Mouse (Mus musculus): ENCODE data around the gene Ppp4r4. TPM values are rescaled to one million over a fixed set of nuclear protein-coding genes. Genes with fewer than 3 reads are reported as not detected.

Gene Ppp4r4
- polyA plus RNA-seq, 1 experiment from 2014 or later, result 3.9 TPM

DNA sequence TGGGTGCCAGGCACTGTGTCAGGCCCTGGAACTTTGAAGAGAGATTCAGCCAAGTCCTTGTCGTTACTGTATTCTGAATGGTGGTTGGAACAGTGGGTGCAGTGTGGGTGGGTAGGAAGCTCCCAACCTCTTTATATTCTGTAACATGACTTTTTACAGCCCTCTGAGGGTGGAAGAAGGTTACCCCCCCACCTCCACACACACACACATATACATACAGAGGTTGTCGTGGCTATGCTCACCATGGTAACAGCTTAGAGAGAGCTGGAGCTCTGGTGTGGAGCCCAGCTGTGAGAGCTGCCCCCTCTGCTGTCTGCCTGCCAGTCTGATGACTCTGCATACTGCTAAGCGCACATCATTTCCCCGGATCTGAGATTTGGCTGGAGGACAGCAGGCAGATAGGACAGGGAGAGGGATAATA is 18.6 kb upstream of the Ppp4r4 start:
- no peaks in the 10 kb centered on the region for H3K27me3 ChIP-seq (ENCODE audit: control insufficient read depth, insufficient read depth, low read length)
- 0 out of 2 replicates have a peak overlapping the region, but pooled peaks have one; percentile 20 for H3K27ac ChIP-seq (replicated peaks; ENCODE audit: low read depth, low read length)
- no peak overlapping the region for H3K4me2 ChIP-seq (ENCODE audit: low read length)
- H3K9me3 ChIP-seq (ENCODE audit: control insufficient read depth, low read length), result no peaks in the 10 kb centered on the region
- H3K4me3 ChIP-seq (replicated peaks; ENCODE audit: low read depth, low read length), result no peak overlapping the region
- DNase-seq (peak; percentile 65), ATAC-seq (ENCODE audit: low FRiP score, low TSS enrichment) (peak; percentile 81)
- no peaks in the 10 kb centered on the region for H3K36me3 ChIP-seq (ENCODE audit: control insufficient read depth, insufficient read depth, low read length)
- 11% methylated on average over 4 of the region's 4 CpGs for WGBS
- H3K9ac ChIP-seq (replicated peaks; ENCODE audit: low read length), result no peak overlapping the region
- H3K4me1 ChIP-seq (ENCODE audit: control insufficient read depth, insufficient read depth, low read length), result 0 out of 2 replicates have a peak, but pooled peaks cover 3% of the 10 kb centered on the region

- H3K27me3 ChIP-seq (ENCODE audit: control insufficient read depth, insufficient read depth, low read length), result no peaks in the 10 kb centered on the region
- ATAC-seq (ENCODE audit: low FRiP score, low TSS enrichment) (no peak), DNase-seq (no peak)
- no peak overlapping the region for H3K4me3 ChIP-seq (replicated peaks; ENCODE audit: low read depth, low read length)
- H3K4me1 ChIP-seq (ENCODE audit: control insufficient read depth, insufficient read depth, low read length), result 0 out of 2 replicates have a peak, but pooled peaks cover 3% of the 10 kb centered on the region
- no peak overlapping the region for H3K27ac ChIP-seq (replicated peaks; ENCODE audit: low read depth, low read length)
- no peaks in the 10 kb centered on the region for H3K36me3 ChIP-seq (ENCODE audit: control insufficient read depth, insufficient read depth, low read length)
- no peaks in the 10 kb centered on the region for H3K9me3 ChIP-seq (ENCODE audit: control insufficient read depth, low read length)
- 65% methylated on average over 3 of the region's 3 CpGs for WGBS
- no peak overlapping the region for H3K4me2 ChIP-seq (ENCODE audit: low read length)
- no peak overlapping the region for H3K9ac ChIP-seq (replicated peaks; ENCODE audit: low read length)
These were observed 17.7 kb upstream of the Ppp4r4 start for GRCm38 (mm10) chr12:103514354-103514753.

GRCm38 (mm10) chr12:103515638-103516037 is 16.4 kb upstream of the Ppp4r4 start:
- DNase-seq (no peak), ATAC-seq (ENCODE audit: low FRiP score, low TSS enrichment) (no peak)
- no peak overlapping the region for H3K27ac ChIP-seq (replicated peaks; ENCODE audit: low read depth, low read length)
- WGBS, result 81% methylated on average over 4 of the region's 4 CpGs
- H3K4me3 ChIP-seq (replicated peaks; ENCODE audit: low read depth, low read length), result no peak overlapping the region
- H3K9me3 ChIP-seq (ENCODE audit: control insufficient read depth, low read length), result no peaks in the 10 kb centered on the region
- no peaks in the 10 kb centered on the region for H3K27me3 ChIP-seq (ENCODE audit: control insufficient read depth, insufficient read depth, low read length)
- 0 out of 2 replicates have a peak, but pooled peaks cover 3% of the 10 kb centered on the region for H3K4me1 ChIP-seq (ENCODE audit: control insufficient read depth, insufficient read depth, low read length)
- no peaks in the 10 kb centered on the region for H3K36me3 ChIP-seq (ENCODE audit: control insufficient read depth, insufficient read depth, low read length)
- no peak overlapping the region for H3K9ac ChIP-seq (replicated peaks; ENCODE audit: low read length)
- no peak overlapping the region for H3K4me2 ChIP-seq (ENCODE audit: low read length)

DNA sequence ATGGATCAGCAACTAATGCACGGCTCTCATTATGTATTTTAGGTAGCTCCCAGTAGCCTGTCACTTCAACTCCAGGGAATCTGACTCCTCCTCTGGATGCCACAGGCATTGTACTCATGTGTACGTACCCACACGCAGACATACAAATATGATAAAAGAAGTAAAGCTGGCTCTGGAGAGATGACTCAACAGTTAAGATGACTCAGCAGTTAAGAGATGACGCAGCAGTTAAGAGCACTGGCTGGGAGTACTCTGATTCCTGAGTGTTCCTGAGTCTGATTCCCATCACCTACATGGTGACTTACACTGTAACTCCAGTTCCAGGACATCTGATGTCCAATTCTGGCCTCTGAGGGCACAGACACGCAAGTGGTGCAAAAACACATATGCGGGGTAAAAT is 13.4 kb upstream of the Ppp4r4 start:
- ATAC-seq (ENCODE audit: low FRiP score, low TSS enrichment) (no peak), DNase-seq (no peak)

GRCm38 (mm10) chr12:103530596-103530995 is 1.5 kb upstream of the Ppp4r4 start:
- H3K4me3 ChIP-seq (replicated peaks; ENCODE audit: low read depth, low read length), result no peak overlapping the region
- H3K36me3 ChIP-seq (ENCODE audit: control insufficient read depth, insufficient read depth, low read length), result no peaks in the 10 kb centered on the region
- 78% methylated on average over 2 of the region's 2 CpGs for WGBS
- ATAC-seq (ENCODE audit: low FRiP score, low TSS enrichment) (no peak), DNase-seq (no peak)
- H3K4me2 ChIP-seq (ENCODE audit: low read length), result no peak overlapping the region
- no peaks in the 10 kb centered on the region for H3K9me3 ChIP-seq (ENCODE audit: control insufficient read depth, low read length)
- no peak overlapping the region for H3K9ac ChIP-seq (replicated peaks; ENCODE audit: low read length)
- H3K27me3 ChIP-seq (ENCODE audit: control insufficient read depth, insufficient read depth, low read length), result no peaks in the 10 kb centered on the region
- H3K27ac ChIP-seq (replicated peaks; ENCODE audit: low read depth, low read length), result no peak overlapping the region
- peaks cover 6% of the 10 kb centered on the region for H3K4me1 ChIP-seq (ENCODE audit: control insufficient read depth, insufficient read depth, low read length)

More for the DNA sequence above, 13.4 kb upstream of the Ppp4r4 start:
- no peak overlapping the region for H3K9ac ChIP-seq (replicated peaks; ENCODE audit: low read length)
- no peak overlapping the region for H3K4me3 ChIP-seq (replicated peaks; ENCODE audit: low read depth, low read length)
- H3K4me2 ChIP-seq (ENCODE audit: low read length), result no peak overlapping the region
- no peaks in the 10 kb centered on the region for H3K4me1 ChIP-seq (ENCODE audit: control insufficient read depth, insufficient read depth, low read length)
- H3K9me3 ChIP-seq (ENCODE audit: control insufficient read depth, low read length), result peaks cover 4% of the 10 kb centered on the region
- H3K27me3 ChIP-seq (ENCODE audit: control insufficient read depth, insufficient read depth, low read length), result no peaks in the 10 kb centered on the region
- no peaks in the 10 kb centered on the region for H3K36me3 ChIP-seq (ENCODE audit: control insufficient read depth, insufficient read depth, low read length)
- no peak overlapping the region for H3K27ac ChIP-seq (replicated peaks; ENCODE audit: low read depth, low read length)
- WGBS, result 94% methylated on average over 6 of the region's 6 CpGs

DNA sequence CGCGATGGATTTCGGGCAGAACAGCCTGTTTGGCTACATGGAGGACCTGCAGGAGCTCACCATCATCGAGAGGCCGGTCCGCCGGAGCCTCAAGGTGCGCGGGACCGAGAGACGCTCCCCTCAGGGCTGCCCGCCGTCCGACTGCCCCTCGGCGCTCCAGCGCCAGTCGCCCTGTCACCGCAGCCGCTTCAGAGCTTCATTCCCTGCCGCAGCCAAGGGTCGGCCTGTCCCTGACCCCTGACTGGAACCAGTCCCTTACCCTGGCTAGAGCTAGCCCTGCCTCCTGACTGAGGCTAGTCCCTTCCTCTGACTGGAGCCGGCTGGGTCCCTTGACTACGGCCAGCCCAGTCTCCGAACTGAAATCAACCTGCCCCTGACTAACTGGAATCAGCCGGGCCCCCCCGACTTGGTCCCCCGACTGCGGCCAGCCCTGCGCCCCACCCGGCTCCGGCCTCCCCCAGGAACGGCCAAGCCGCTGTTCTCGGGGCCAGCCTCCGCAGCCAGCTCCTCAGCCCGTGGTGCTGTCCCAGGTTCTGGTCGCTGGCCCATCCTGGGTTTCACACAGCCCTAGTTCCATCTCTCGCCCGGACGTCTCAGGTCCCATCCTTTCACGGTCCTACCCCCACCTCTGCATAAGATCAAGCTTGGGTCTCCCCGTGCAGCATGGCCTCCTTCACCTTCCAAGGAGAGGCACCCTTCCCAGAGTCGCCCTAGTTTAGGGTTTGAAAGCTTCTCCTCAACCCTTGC is 739 bp downstream of the Ppp4r4 start:
- H3K36me3 ChIP-seq (ENCODE audit: control insufficient read depth, insufficient read depth, low read length), result no peaks in the 10 kb centered on the region
- ATAC-seq (ENCODE audit: low FRiP score, low TSS enrichment) (peak; percentile 74), DNase-seq (peak; percentile 9)
- H3K4me1 ChIP-seq (ENCODE audit: control insufficient read depth, insufficient read depth, low read length), result peaks cover 6% of the 10 kb centered on the region
- peak overlapping the region; percentile 80 for H3K9ac ChIP-seq (replicated peaks; ENCODE audit: low read length)
- under 1% methylated on average over 44 of the region's 44 CpGs for WGBS
- no peaks in the 10 kb centered on the region for H3K27me3 ChIP-seq (ENCODE audit: control insufficient read depth, insufficient read depth, low read length)
- peak overlapping the region; percentile 92 for H3K4me2 ChIP-seq (ENCODE audit: low read length)
- H3K27ac ChIP-seq (replicated peaks; ENCODE audit: low read depth, low read length), result peak overlapping the region; percentile 67
- H3K9me3 ChIP-seq (ENCODE audit: control insufficient read depth, low read length), result no peaks in the 10 kb centered on the region
- peak overlapping the region; percentile 73 for H3K4me3 ChIP-seq (replicated peaks; ENCODE audit: low read depth, low read length)

GRCm38 (mm10) chr12:103540429-103540828 is 8.3 kb downstream of the Ppp4r4 start:
- Histone ChIP-seq H3K27ac (replicated peaks; ENCODE audit: low read depth, low read length) (no peak overlapping the region), H3K9me3 (ENCODE audit: control insufficient read depth, low read length) (no peaks in the 10 kb centered on the region), H3K4me1 (ENCODE audit: control insufficient read depth, insufficient read depth, low read length) (no peaks in the 10 kb centered on the region), H3K4me2 (ENCODE audit: low read length) (no peak overlapping the region), H3K4me3 (replicated peaks; ENCODE audit: low read depth, low read length) (no peak overlapping the region), H3K9ac (replicated peaks; ENCODE audit: low read length) (no peak overlapping the region), H3K36me3 (ENCODE audit: control insufficient read depth, insufficient read depth, low read length) (no peaks in the 10 kb centered on the region), H3K27me3 (ENCODE audit: control insufficient read depth, insufficient read depth, low read length) (no peaks in the 10 kb centered on the region)
- DNase-seq, result no peak
- 81% methylated on average over 4 of the region's 4 CpGs for WGBS
- ATAC-seq (ENCODE audit: low FRiP score, low TSS enrichment), result no peak

GRCm38 (mm10) chr12:103543351-103543750 is 11.3 kb downstream of the Ppp4r4 start:
- Histone ChIP-seq H3K27ac (replicated peaks; ENCODE audit: low read depth, low read length) (no peak overlapping the region), H3K9me3 (ENCODE audit: control insufficient read depth, low read length) (no peaks in the 10 kb centered on the region), H3K27me3 (ENCODE audit: control insufficient read depth, insufficient read depth, low read length) (no peaks in the 10 kb centered on the region), H3K4me2 (ENCODE audit: low read length) (no peak overlapping the region), H3K36me3 (ENCODE audit: control insufficient read depth, insufficient read depth, low read length) (no peaks in the 10 kb centered on the region), H3K4me1 (ENCODE audit: control insufficient read depth, insufficient read depth, low read length) (no peaks in the 10 kb centered on the region), H3K4me3 (replicated peaks; ENCODE audit: low read depth, low read length) (no peak overlapping the region), H3K9ac (replicated peaks; ENCODE audit: low read length) (no peak overlapping the region)
- WGBS, result 87% methylated on average over 2 of the region's 2 CpGs
- no peak for ATAC-seq (ENCODE audit: low FRiP score, low TSS enrichment)
- no peak for DNase-seq

DNA sequence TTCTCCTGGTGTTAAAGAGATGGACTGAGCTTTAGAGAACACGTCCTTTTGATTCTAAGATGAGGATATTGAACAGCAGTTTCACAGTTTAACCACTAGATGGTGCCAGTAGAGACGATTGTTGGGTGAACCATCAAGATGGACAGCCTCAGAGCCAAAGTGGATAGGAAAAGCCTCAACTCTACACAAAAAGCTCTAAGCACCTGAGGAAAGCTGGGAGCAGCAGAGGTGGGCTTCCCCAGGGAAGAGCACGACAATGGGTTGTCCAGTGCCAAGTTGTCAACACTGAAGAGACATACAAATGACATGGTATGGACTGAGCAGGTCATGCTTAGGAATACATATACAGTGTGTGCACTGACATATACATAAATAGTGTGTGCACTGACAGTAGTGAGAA is 12.1 kb downstream of the Ppp4r4 start:
- no peaks in the 10 kb centered on the region for H3K27me3 ChIP-seq (ENCODE audit: control insufficient read depth, insufficient read depth, low read length)
- no peaks in the 10 kb centered on the region for H3K36me3 ChIP-seq (ENCODE audit: control insufficient read depth, insufficient read depth, low read length)
- H3K4me1 ChIP-seq (ENCODE audit: control insufficient read depth, insufficient read depth, low read length), result no peaks in the 10 kb centered on the region
- H3K4me2 ChIP-seq (ENCODE audit: low read length), result no peak overlapping the region
- peak; percentile 84 for DNase-seq
- H3K9ac ChIP-seq (replicated peaks; ENCODE audit: low read length), result no peak overlapping the region
- no peaks in the 10 kb centered on the region for H3K9me3 ChIP-seq (ENCODE audit: control insufficient read depth, low read length)
- no peak for ATAC-seq (ENCODE audit: low FRiP score, low TSS enrichment)
- H3K27ac ChIP-seq (replicated peaks; ENCODE audit: low read depth, low read length), result no peak overlapping the region
- 5% methylated on average over 3 of the region's 3 CpGs for WGBS
- H3K4me3 ChIP-seq (replicated peaks; ENCODE audit: low read depth, low read length), result no peak overlapping the region

Data from midbrain, embryonic 14.5 days (tissue).